Mouse (Mus musculus) brain, embryonic 14.5 days (tissue): ENCODE results near the gene Camkk2. TPM values are rescaled to one million over a fixed set of nuclear protein-coding genes. Genes with fewer than 3 reads are reported as not detected.

Source experiments
- DNase-seq: peaks from one replicate; pipeline ENCODE4 v3.0.0-alpha.2; 2011; ENCODE audit warnings: low read depth
- CTCF ChIP-seq: fragments of 200-500 bp; IDR thresholded peaks from 2 replicates; pipeline ENCODE4 v1.5.1; 2012; ENCODE audit warnings: inconsistent platforms, mild to moderate bottlenecking, moderate library complexity, borderline replicate concordance; ENCODE audit not compliant: insufficient read depth, insufficient read length; ENCODE audit errors: extremely low read depth
- POLR2A ChIP-seq: fragments of 200-500 bp; IDR thresholded peaks from 2 replicates; pipeline ENCODE4 v1.6.1; 2012; ENCODE audit warnings: mild to moderate bottlenecking, inconsistent platforms, borderline replicate concordance; ENCODE audit not compliant: poor library complexity, insufficient read depth, insufficient read length, severe bottlenecking; ENCODE audit errors: extremely low read depth
- polyA plus RNA-seq: library from polyadenylated mRNA; depleted of rRNA; stranded (reverse); fragments of >200 nt; gene quantifications from 2 replicates; pipeline ENCODE4 v1.2.3, GENCODE M21; 2012; rRNA removed

Camkk2 gene
- polyA plus RNA-seq, 1 experiment: 59.7 TPM

DNA sequence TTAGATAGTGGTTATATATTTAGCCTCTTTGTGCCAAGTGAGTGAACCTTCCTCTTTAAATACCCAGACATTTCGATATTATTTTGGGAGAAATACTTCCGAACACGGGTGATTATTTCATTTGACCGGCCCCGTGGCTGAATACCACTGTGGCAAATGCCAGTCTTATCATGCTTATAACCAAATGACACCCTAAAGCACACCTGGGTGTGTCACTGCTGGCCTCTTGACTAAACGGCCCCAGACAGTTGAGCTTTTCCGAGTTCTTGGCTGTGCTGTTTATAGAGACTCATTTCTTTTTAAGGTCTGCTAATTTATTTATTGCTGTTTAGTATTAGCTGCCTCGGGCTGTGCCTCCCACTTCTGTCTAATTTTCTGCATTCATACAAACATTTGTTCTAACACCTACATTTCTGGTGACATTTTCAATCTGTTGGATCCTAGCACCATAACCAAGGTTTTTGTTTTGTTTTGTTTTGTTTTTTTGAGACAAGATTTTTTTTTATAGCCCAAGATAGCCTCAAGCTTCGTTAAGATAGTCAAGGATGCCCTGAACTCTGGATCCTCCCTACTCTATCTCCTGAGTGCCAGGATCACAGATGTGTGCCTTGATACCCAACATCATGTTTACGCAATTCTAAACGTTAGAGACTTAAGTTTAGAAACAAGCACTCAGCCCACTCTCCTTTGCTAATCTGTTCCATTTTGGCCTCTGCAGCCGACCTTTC is 78.9 kb downstream of the Camkk2 start:
- no peak for DNase-seq
- TF ChIP-seq POLR2A: no peak
- no peak for TF ChIP-seq CTCF

GRCm38 (mm10) chr5:122698701-122699060 is 80.5 kb downstream of the Camkk2 start:
- TF ChIP-seq POLR2A (no peak), CTCF (no peak)
- DNase-seq: no peak

DNA sequence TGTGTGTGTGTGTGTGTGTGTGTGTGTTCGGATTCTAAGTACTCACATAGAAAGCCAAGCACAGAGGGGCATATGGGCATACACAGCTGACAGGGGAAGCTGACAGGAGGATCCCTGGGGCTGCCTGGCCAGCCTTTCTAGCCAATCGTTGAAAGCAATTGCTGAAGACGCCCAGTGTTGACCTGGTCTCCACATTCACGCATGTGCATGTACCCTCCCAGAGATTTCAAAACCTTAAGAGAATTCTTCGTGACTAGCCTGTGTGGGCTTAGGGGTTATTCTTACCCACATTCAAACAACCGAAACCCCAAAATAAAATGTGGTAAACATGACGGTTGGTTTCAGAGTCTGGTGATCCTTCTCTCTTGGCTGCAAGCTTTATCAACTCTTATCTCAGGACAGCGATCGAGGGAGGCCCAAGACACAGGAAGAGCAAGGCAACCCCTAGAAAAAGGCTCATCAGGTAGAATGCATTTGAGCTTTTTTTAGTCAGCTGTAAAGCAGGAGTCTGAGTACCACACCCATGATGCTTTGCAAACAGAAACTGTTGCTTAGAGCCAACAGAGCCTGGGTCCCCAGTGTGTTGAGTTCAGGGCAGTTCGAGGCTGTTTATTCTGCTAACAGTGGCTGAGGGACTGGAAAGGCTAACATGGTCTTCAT is 81.0 kb downstream of the Camkk2 start:
- DNase-seq: no peak
- TF ChIP-seq CTCF: no peak

DNA sequence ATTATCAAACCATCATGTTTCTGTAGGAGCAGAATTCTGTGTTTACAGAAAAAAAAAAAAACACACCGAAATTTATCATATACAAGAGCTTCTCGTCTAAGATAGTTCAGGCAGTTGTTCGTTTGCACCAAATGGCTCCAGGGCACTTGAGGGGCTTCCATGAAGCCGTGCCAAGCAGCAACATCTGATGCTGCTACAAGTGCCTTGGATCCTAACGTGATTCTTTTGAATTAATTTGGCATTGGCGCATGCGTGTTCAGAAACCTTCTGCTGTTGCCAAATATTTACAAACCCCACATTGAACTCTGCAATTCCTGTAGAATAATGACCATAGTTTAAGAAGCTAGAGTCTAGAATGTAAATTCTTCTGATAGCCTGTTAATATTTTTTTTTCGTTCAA is 83.7 kb downstream of the Camkk2 start:
- DNase-seq: peak; percentile 94
- TF ChIP-seq POLR2A: no peak
- no peak for TF ChIP-seq CTCF

GRCm38 (mm10) chr5:122693431-122694207 is 85.6 kb downstream of the Camkk2 start:
- TF ChIP-seq POLR2A (no peak), CTCF (no peak)
- peak; percentile 90 for DNase-seq

DNA sequence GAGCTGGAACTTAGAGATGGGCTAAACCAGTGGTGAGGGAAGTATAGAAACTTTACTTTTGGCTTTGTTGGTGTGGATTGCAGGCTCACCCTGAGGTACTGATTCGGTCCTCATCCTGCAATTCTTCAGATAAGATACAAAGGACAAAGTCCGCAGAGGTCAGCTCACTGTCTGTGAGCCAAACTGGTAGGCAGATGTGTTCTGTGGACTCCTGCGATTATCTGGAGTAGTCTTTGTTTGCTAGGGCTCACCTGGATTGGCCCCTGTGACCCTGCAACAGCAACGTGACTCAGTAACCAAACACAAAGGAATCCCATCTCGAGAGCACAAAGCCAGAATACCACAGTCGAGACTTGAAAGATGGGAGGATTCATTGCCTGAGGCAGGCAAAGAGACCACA is 88.7 kb downstream of the Camkk2 start:
- no peak for DNase-seq

GRCm38 (mm10) chr5:122689153-122689552 is 90.1 kb downstream of the Camkk2 start:
- no peak for DNase-seq
- TF ChIP-seq POLR2A (no peak), CTCF (no peak)

More for the DNA sequence above, 88.7 kb downstream of the Camkk2 start:
- TF ChIP-seq CTCF (no peak), POLR2A (no peak)

DNA sequence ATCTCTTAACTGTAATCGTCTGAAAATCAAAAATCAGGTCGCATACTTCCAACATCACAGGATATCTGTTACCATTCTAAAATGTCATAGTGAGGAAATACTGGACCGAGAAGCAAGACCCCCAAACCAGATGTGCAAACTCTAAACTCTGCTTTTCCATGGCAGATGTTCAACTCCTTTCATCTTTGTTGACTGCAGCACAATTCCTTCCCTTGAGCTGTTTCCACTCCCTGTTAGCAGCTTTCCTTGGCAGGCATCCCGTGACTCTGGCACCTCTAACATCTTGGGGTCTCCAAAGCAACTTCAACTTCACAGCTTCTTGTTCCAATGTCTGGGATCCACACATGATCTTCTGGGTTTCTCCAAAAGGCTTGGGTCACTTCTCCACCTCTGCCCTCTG is 91.8 kb downstream of the Camkk2 start:
- no peak for DNase-seq
- TF ChIP-seq CTCF: no peak
- TF ChIP-seq POLR2A: no peak

GRCm38 (mm10) chr5:122683926-122684325 is 95.3 kb downstream of the Camkk2 start:
- no peak for TF ChIP-seq CTCF
- TF ChIP-seq POLR2A: no peak
- DNase-seq: no peak

- DNase-seq: no peak
- no peak for TF ChIP-seq CTCF
These were observed 97.9 kb downstream of the Camkk2 start for GRCm38 (mm10) chr5:122681276-122681675.

Other genes with a start within 250 kb of the Camkk2 start
- 26.1 and 26.9 TPM in 2 replicates for gene Ift81, start 164.9 kb downstream of the Camkk2 start, polyA plus RNA-seq
- 3.5 and 7.7 TPM in 2 replicates for gene P2rx7, start 135.5 kb downstream of the Camkk2 start, polyA plus RNA-seq
- 9.7 and 13.1 TPM in 2 replicates for gene P2rx4, start 71.9 kb downstream of the Camkk2 start, polyA plus RNA-seq
- 621 and 683 TPM in 2 replicates for gene Anapc5, start 41.9 kb upstream of the Camkk2 start, polyA plus RNA-seq
- gene Rnf34, start 70.6 kb upstream of the Camkk2 start, polyA plus RNA-seq: 30.9 and 33.1 TPM in 2 replicates
- 81.7 and 102 TPM in 2 replicates for gene Kdm2b, start 210.4 kb upstream of the Camkk2 start, polyA plus RNA-seq
- gene Orai1, start 235.7 kb upstream of the Camkk2 start, polyA plus RNA-seq: 21.2 and 23.6 TPM in 2 replicates